Mouse (Mus musculus): ENCODE measurements around the gene Ndufs8.

DNA sequence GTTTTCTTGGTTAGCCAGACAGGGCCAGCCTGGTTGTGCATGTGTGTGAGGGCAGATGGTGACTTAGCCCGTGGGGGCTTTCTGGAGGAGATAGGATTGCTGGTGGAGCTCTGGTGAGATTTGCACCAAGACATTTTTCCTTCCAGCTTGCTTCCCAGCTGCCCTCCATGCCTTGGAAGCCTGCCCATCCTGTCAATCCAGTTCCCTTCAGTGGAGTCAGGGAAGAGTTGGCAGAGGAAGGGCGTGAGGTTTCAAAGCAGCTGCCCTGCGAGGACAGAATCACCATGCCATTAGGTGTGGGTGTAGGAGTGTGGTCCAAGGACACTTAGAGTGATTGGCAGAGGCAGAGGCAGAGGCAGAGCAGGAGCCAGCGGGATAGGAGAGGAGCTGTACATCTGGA, 45.9 kb upstream of the Ndufs8 start, which contains the start of gene Aldh3b3:
- no peak for TF ChIP-seq POLR2A (IDR thresholded peaks at IDR 0.05; ENCODE audit: low read depth, low read length)
- TF ChIP-seq CTCF (IDR thresholded peaks at IDR 0.05; ENCODE audit: extremely low read depth, insufficient read length, insufficient replicate concordance, low read depth, low read length) = no peak
